Mouse (Mus musculus): ENCODE measurements around the gene Dpp6. TPM values are rescaled to one million over a fixed set of nuclear protein-coding genes. Genes with fewer than 3 reads are reported as not detected.

The Dpp6 gene
- total RNA-seq, 2 experiments from 2014 or later, result 0.10 to 0.11 TPM

- no peak for DNase-seq
Observed at GRCm38 (mm10) chr5:27203131-27203530, 386.1 kb downstream of the Dpp6 start.

- DNase-seq, result no peak
Observed at GRCm38 (mm10) chr5:27204721-27205120, 387.7 kb downstream of the Dpp6 start.

GRCm38 (mm10) chr5:27205754-27206153 is 388.8 kb downstream of the Dpp6 start:
- DNase-seq, result no peak

GRCm38 (mm10) chr5:27206213-27206612 is 389.2 kb downstream of the Dpp6 start:
- DNase-seq, result no peak

- DNase-seq, result no peak
Observed at GRCm38 (mm10) chr5:27220116-27220515, 403.1 kb downstream of the Dpp6 start.

- no peak for DNase-seq
Observed at GRCm38 (mm10) chr5:27242078-27242477, 425.1 kb downstream of the Dpp6 start.

GRCm38 (mm10) chr5:27243226-27243625 is 426.2 kb downstream of the Dpp6 start:
- DNase-seq, result no peak

GRCm38 (mm10) chr5:27247793-27248192 is 430.8 kb downstream of the Dpp6 start:
- DNase-seq, result no peak

- no peak for DNase-seq
Observed at GRCm38 (mm10) chr5:27248685-27249084, 431.7 kb downstream of the Dpp6 start.

- DNase-seq, result no peak
Observed at GRCm38 (mm10) chr5:27249951-27250350, 432.9 kb downstream of the Dpp6 start.

GRCm38 (mm10) chr5:27250906-27251305 is 433.9 kb downstream of the Dpp6 start:
- no peak for DNase-seq

GRCm38 (mm10) chr5:27251361-27251760 is 434.4 kb downstream of the Dpp6 start:
- DNase-seq, result no peak

- no peak for DNase-seq
Observed at GRCm38 (mm10) chr5:27255247-27255646, 438.2 kb downstream of the Dpp6 start.

- DNase-seq, result no peak
Observed at GRCm38 (mm10) chr5:27258636-27259035, 441.6 kb downstream of the Dpp6 start.

GRCm38 (mm10) chr5:27261746-27262727 is 445.0 kb downstream of the Dpp6 start:
- no peak for DNase-seq

- no peak for DNase-seq
Observed at GRCm38 (mm10) chr5:27262751-27263150, 445.7 kb downstream of the Dpp6 start.

- no peak for DNase-seq
Observed at GRCm38 (mm10) chr5:27265281-27265680, 448.3 kb downstream of the Dpp6 start.

GRCm38 (mm10) chr5:27271336-27271735 is 454.3 kb downstream of the Dpp6 start:
- DNase-seq, result no peak

GRCm38 (mm10) chr5:27274781-27275395 is 457.9 kb downstream of the Dpp6 start:
- DNase-seq, result no peak

- no peak for DNase-seq
Observed at GRCm38 (mm10) chr5:27275871-27276270, 458.9 kb downstream of the Dpp6 start.

GRCm38 (mm10) chr5:27278120-27278645 is 461.2 kb downstream of the Dpp6 start:
- no peak for DNase-seq

- no peak for DNase-seq
Observed at GRCm38 (mm10) chr5:27286876-27287275, 469.9 kb downstream of the Dpp6 start.

GRCm38 (mm10) chr5:27291378-27291777 is 474.4 kb downstream of the Dpp6 start:
- no peak for DNase-seq
